Mouse (Mus musculus) cerebellum, adult 2 months (tissue): ENCODE data around the gene Ttc29.

Experiments used
- CTCF ChIP-seq: fragments of 200-500 bp; IDR thresholded peaks from 2 replicates; pipeline ENCODE4 v1.5.1; 2011; ENCODE audit warnings: low read depth, mild to moderate bottlenecking, control low read depth, low read length, moderate library complexity, borderline replicate concordance; ENCODE audit not compliant: insufficient read depth
- POLR2A ChIP-seq: fragments of 200-500 bp; IDR thresholded peaks from 2 replicates; pipeline ENCODE4 v1.6.1; 2011; ENCODE audit warnings: low read length, control low read depth, borderline replicate concordance; ENCODE audit not compliant: insufficient read depth

DNA sequence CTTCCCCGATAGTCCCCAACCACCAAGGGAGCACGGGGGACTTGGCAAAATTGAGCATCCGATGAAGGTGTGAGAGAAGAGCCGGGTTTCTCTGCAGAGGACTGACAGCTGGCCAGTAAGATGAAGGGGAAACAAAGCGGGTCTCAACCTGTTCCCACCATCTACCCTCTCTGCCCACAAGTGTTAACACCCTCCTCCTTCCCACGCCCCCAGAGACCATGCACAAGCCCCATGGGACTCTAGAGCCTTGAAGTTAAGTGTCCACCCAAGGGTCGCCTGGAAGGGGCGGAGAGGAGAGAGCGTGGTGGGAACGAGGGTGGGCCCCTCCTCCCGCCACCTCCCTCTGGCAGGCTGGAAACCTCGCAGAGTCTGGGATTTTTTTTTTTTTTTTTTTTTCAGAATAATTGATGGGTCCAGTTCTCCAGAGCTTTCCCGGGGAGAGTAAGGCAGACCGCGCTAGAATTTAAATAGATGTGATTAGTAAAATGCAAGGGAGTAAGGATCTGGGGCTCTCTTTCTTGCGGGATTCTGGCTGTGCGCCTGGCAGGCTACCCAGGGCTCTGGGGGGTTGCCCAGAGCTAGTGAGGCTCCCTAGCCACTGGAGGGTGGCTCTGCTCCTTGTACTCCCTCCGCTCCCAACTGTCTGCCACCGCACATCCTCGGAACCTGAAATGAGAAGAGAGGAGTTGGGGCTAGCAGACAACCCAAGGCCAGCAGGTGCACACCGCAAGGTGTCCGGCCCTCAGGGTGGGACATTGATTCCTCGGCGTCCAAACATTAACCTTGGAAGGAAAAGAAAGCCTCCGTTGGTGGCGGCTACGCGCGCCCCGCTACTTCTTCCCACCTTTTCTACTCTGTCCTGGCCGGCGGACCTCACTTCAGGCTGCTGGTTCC, 214.0 kb downstream of the Ttc29 start:
- TF ChIP-seq CTCF, result no peak
- TF ChIP-seq POLR2A, result no peak
